Mouse (Mus musculus) c-Kit-positive CD71-positive TER-119-positive erythroid progenitor cells, embryonic 14.5 days (primary cell): ENCODE results near the gene Leng9.
"Not testable (repeated sequence)": the region's sequence is repeated elsewhere in the genome, so short reads cannot be mapped to it uniquely, and the experiment has no call there.

Source experiments
- DNase-seq: peaks from one replicate; pipeline ENCODE4 v3.0.0-alpha.2; 2013; ENCODE audit warnings: low spot score

Leng9 gene

DNA sequence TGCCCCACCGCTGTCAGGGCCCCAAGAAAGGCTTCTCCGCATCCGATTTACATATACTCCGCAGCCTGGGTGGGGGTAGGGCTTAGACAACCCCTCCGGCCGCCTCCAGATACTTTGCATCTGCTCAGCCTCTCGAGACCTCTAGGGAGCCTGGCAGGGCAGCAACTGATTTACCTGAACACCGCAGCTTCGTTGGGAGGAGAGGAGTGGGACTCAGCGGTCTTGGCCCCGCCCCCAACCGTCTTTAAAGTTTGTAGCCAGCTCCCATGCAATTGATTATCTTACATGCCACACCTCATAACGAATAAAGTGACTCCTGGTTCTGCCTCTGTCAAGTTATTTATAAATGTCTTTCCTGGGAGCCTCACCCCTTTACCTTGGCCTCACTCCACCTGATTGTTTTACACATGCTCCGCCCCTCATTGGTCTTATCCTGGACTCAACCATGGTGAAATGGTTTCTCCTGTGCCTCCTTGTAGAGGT lies at the start of gene Leng9:
Leng9 (minus strand) TSS at position 316 of the 483 bp plus-strand sequence.
- DNase-seq: peak; percentile 45

DNA sequence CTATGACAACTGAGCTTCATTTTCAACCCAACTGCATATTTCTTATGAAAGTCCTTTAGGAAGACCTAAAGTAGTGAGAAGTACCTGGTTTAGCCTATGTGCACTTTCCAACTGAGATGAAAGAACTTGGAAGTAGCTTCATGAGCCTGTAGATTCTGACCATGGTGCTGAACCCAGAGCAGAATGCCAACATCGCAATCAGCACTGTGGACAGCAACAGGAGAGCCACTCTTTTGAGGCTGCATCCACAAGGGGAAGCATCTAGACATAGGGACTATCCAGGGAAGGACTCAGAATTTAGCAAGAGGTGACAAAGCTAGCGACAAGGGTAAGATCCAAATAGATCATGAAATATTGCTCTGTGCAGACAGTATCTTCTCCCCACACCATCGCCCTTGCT lies 28.3 kb upstream of the Leng9 start:
- DNase-seq: no peak

- no peak for DNase-seq
These were observed 20.2 kb upstream of the Leng9 start for GRCm38 (mm10) chr7:4170193-4170938.

DNA sequence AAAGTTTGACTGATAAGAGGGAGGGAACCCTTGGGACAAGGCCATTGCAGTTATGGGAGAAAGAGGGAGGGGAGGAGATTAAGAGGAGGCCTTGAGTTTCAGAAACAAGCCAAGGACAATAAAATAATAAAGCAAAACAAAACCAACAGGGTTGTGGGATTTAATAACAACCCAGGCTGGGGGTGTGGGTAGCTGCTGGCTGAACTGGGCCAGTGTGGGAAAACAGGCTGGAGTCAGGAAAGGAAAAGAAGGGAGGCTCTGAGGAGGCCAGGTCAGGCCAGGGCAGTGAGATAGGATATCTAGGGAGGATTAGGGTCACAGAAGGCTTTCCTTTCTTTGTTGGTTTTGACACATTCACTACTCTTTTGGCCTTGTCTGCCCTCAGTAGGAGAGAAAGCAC lies 16.9 kb upstream of the Leng9 start:
- DNase-seq: no peak

DNA sequence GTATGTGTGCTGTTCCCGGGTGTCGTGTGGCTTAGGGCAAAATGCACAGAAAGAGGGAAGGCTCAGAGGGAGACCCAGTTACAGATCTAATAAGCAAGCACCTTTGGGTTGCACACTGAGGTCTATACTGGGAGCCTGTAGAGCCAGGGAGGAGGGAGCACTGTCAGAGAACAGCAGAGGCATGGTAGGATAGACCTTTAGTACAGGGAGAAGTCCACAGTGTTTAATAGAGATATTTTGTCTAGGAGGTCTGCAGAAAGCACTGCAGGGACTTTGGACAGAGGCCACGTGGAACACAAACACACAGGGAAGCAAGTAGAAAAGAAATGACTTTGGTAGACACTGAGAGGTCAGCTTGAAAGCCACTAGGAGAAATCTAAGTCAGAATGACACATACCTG lies 15.1 kb upstream of the Leng9 start:
- DNase-seq: no peak

DNA sequence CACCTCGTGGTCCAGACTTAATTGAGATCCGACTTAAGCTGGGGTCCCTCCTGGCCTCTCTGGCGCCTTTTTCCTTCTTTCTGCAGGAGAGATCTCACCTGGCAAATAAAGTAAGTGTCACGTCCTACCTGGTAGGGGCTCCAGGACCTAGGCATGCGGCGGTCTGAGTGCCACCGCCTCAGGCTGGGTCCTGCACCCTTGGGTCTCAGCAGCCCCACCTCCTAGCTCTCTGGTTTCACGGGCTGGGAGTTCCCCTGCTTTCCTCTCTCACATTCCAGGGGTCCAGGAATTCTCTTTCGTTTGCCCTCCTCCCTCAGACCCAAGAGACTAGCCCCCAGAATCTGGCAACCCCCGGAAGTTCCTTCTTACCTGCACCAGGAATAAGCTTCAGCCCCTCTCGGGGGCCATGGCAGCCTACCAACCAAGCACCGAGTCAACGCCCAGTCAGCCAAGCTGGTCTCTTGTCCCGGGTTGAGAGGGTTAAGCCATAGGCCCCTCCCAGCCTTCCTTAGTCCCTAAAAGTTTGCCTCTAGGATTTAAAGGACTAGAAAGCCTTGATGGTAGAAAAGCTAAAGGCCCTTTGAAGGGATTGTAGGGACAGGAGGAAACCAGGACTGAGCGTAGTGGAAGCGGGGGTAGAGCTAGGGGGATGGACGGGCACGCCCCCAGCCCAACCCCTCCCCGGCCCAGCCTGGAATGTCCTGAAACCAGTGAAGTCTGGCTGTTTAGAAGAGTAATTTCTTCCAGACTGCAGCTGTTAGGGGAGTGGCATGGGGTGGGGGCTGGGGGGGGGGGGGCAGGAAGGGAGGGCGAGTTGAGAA lies 14.1 kb upstream of the Leng9 start, which contains the start of gene Cdc42ep5:
Cdc42ep5 (minus strand) TSS at position 771 of the 821 bp plus-strand sequence.
- no peak for DNase-seq

GRCm38 (mm10) chr7:4163571-4164072 lies 13.4 kb upstream of the Leng9 start:
- DNase-seq: no peak

DNA sequence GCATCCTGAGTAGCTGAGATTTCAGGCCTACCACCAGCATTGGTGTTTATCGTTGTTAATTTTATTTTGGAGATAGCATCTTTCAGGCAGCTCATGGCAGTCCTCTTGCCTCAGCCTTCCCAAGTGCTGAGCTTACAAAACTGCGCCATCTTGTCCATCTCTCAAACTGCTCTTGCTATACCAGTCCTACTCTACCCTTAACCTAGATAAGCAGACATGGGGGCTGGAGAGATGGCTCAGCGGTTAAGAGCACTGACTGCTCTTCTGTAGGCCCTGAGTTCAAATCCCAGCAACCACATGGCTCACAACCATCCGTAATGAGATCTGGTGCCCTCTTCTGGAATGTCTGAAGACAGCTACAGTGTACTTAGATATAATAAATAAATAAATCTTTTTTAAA lies 11.4 kb upstream of the Leng9 start:
- DNase-seq: not testable (repeated sequence)

- DNase-seq: no peak
These were observed 4.8 kb upstream of the Leng9 start for GRCm38 (mm10) chr7:4154976-4155375.

DNA sequence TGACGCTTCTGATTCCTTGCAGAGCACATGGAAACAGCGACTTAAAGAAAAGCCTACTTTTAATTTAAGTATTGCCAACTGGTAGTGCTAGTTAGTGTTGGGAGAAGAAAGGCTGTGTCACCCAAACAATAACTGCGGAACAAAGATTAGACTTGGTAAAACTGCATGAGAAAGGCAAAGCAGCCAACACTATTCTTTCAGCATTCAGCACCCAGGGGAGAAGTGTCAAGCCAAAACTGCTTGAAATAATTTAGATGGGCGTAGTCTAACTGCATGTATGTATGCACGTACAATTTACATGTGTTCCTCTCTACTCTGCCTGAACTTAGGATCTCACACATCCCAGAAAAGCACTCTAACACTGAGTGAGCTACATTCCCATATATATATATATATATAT lies 4.2 kb upstream of the Leng9 start:
- DNase-seq: no peak

DNA sequence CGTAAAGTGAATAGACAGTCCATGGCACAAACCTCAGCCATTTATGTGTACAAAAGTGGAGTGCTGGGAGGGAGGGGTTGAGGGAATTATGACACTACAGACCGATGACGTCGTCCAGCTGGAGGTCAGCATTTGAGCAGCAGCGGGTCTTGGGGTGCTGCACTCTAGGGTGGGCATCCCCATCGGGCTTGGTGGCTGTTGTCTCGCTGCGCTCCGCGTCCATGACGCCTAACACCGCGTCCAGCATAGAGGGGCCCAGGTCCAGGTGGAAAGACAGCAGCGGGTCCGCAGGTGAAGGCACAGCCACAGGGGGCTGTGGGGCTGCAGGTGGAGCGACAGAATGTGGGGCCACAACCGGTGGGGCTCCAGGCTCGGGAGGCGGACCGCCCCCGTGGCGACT lies 1.1 kb upstream of the Leng9 start:
- no peak for DNase-seq

GRCm38 (mm10) chr7:4150811-4151221 lies 642 bp upstream of the Leng9 start:
- DNase-seq: no peak

- peak; percentile 79 for DNase-seq
These were observed 742 bp downstream of the Leng9 start for GRCm38 (mm10) chr7:4149209-4150054.

- no peak for DNase-seq
These were observed 1.6 kb downstream of the Leng9 start for GRCm38 (mm10) chr7:4148341-4149208.

DNA sequence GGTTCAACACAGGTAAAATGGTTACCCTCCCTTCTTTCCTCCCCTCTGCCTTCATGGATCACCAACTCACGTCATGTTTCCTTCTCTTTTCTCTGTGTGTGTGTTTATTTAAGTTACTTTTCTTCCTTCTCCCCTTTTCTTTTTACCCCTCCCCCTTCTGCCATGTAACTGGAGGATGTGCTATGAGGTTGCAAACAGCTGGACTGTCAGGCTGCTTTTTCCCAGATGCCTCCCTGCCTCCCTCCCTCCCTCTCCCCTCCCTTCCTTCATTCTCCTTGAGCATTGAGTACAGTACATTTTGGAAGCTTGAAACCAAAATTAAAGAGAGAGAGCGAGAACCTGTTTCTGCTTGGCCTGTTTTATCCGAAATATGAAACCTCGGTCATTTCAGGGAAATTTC lies 2.3 kb downstream of the Leng9 start:
- no peak for DNase-seq

- no peak for DNase-seq
These were observed 2.8 kb downstream of the Leng9 start for GRCm38 (mm10) chr7:4147371-4147770.

- DNase-seq: no peak
These were observed 3.7 kb downstream of the Leng9 start for GRCm38 (mm10) chr7:4146241-4147180.

GRCm38 (mm10) chr7:4145552-4146190 lies 4.5 kb downstream of the Leng9 start:
- DNase-seq: peak; percentile 44
